Mouse (Mus musculus): ENCODE results near the gene Thsd7b.

- TF ChIP-seq CTCF (conservative IDR thresholded peaks at IDR 0.05; ENCODE audit: insufficient read depth, insufficient read length, low read depth, low read length) (no peak), POLR2A (IDR thresholded peaks at IDR 0.05; ENCODE audit: low read depth, low read length) (no peak)
Measured at GRCm38 (mm10) chr1:129990821-129991220, 717.7 kb downstream of the Thsd7b start.
